Mouse (Mus musculus): ENCODE data around the gene Cdk19. TPM values are rescaled to one million over a fixed set of nuclear protein-coding genes. Genes with fewer than 3 reads are reported as not detected.

The Cdk19 gene
- polyA plus RNA-seq, 1 experiment: 0.47 TPM

- H3K4me3 ChIP-seq (replicated peaks): no peak overlapping the region
- H3K9me3 ChIP-seq (ENCODE audit: control insufficient read depth, low read length): no peaks in the 10 kb centered on the region
- H3K36me3 ChIP-seq (ENCODE audit: control insufficient read depth): no peaks in the 10 kb centered on the region
- peaks cover 1% of the 10 kb centered on the region; the same call in 1 of the 2 replicates for H3K4me1 ChIP-seq (ENCODE audit: control insufficient read depth)
- no peaks in the 10 kb centered on the region for H3K27me3 ChIP-seq (ENCODE audit: control insufficient read depth)
- TF ChIP-seq TAL1 (IDR thresholded peaks at IDR 0.05; ENCODE audit: low read length): no peak
- TF ChIP-seq GATA1 (IDR thresholded peaks at IDR 0.05; ENCODE audit: low read length): no peak
Measured at GRCm38 (mm10) chr10:40374828-40375227, 35.5 kb downstream of the Cdk19 start.

- Histone ChIP-seq H3K4me3 (replicated peaks) (no peak overlapping the region), H3K27me3 (ENCODE audit: control insufficient read depth) (no peaks in the 10 kb centered on the region), H3K9me3 (ENCODE audit: control insufficient read depth, low read length) (no peaks in the 10 kb centered on the region), H3K36me3 (ENCODE audit: control insufficient read depth) (no peaks in the 10 kb centered on the region), H3K4me1 (ENCODE audit: control insufficient read depth) (no peaks in the 10 kb centered on the region; the same call in 1 of the 2 replicates)
- no peak for TF ChIP-seq TAL1 (IDR thresholded peaks at IDR 0.05; ENCODE audit: low read length)
- TF ChIP-seq GATA1 (IDR thresholded peaks at IDR 0.05; ENCODE audit: low read length): no peak
Measured at GRCm38 (mm10) chr10:40376286-40376685, 36.9 kb downstream of the Cdk19 start.

- H3K27me3 ChIP-seq (ENCODE audit: control insufficient read depth): no peaks in the 10 kb centered on the region
- no peak overlapping the region for H3K4me3 ChIP-seq (replicated peaks)
- TF ChIP-seq GATA1 (IDR thresholded peaks at IDR 0.05; ENCODE audit: low read length) (no peak), TAL1 (IDR thresholded peaks at IDR 0.05; ENCODE audit: low read length) (no peak)
- no peaks in the 10 kb centered on the region for H3K36me3 ChIP-seq (ENCODE audit: control insufficient read depth)
- no peaks in the 10 kb centered on the region for H3K9me3 ChIP-seq (ENCODE audit: control insufficient read depth, low read length)
- H3K4me1 ChIP-seq (ENCODE audit: control insufficient read depth): no peaks in the 10 kb centered on the region; the same call in 1 of the 2 replicates
Measured at GRCm38 (mm10) chr10:40378284-40378683, 38.9 kb downstream of the Cdk19 start.

- no peaks in the 10 kb centered on the region; the same call in 1 of the 2 replicates for H3K4me1 ChIP-seq (ENCODE audit: control insufficient read depth)
- H3K36me3 ChIP-seq (ENCODE audit: control insufficient read depth): no peaks in the 10 kb centered on the region
- H3K9me3 ChIP-seq (ENCODE audit: control insufficient read depth, low read length): no peaks in the 10 kb centered on the region
- H3K4me3 ChIP-seq (replicated peaks): no peak overlapping the region
- no peaks in the 10 kb centered on the region for H3K27me3 ChIP-seq (ENCODE audit: control insufficient read depth)
- TF ChIP-seq GATA1 (IDR thresholded peaks at IDR 0.05; ENCODE audit: low read length): no peak
- TF ChIP-seq TAL1 (IDR thresholded peaks at IDR 0.05; ENCODE audit: low read length): no peak
Measured at GRCm38 (mm10) chr10:40379682-40380081, 40.3 kb downstream of the Cdk19 start.

- H3K36me3 ChIP-seq (ENCODE audit: control insufficient read depth): no peaks in the 10 kb centered on the region
- TF ChIP-seq GATA1 (IDR thresholded peaks at IDR 0.05; ENCODE audit: low read length) (no peak), TAL1 (IDR thresholded peaks at IDR 0.05; ENCODE audit: low read length) (no peak)
- no peak overlapping the region for H3K4me3 ChIP-seq (replicated peaks)
- no peaks in the 10 kb centered on the region for H3K27me3 ChIP-seq (ENCODE audit: control insufficient read depth)
- no peaks in the 10 kb centered on the region; the same call in none of the 2 replicates for H3K4me1 ChIP-seq (ENCODE audit: control insufficient read depth)
- H3K9me3 ChIP-seq (ENCODE audit: control insufficient read depth, low read length): no peaks in the 10 kb centered on the region
Measured at GRCm38 (mm10) chr10:40385397-40385796, 46.0 kb downstream of the Cdk19 start.

GRCm38 (mm10) chr10:40386126-40386525 is 46.8 kb downstream of the Cdk19 start:
- Histone ChIP-seq H3K4me3 (replicated peaks) (no peak overlapping the region), H3K27me3 (ENCODE audit: control insufficient read depth) (no peaks in the 10 kb centered on the region), H3K36me3 (ENCODE audit: control insufficient read depth) (no peaks in the 10 kb centered on the region), H3K9me3 (ENCODE audit: control insufficient read depth, low read length) (no peaks in the 10 kb centered on the region), H3K4me1 (ENCODE audit: control insufficient read depth) (no peaks in the 10 kb centered on the region; the same call in 1 of the 2 replicates)
- TF ChIP-seq TAL1 (IDR thresholded peaks at IDR 0.05; ENCODE audit: low read length) (no peak), GATA1 (IDR thresholded peaks at IDR 0.05; ENCODE audit: low read length) (no peak)

GRCm38 (mm10) chr10:40393447-40394143 is 54.2 kb downstream of the Cdk19 start:
- no peaks in the 10 kb centered on the region for H3K9me3 ChIP-seq (ENCODE audit: control insufficient read depth, low read length)
- H3K36me3 ChIP-seq (ENCODE audit: control insufficient read depth): peaks cover 3% of the 10 kb centered on the region
- peaks cover 2% of the 10 kb centered on the region; the same call in 1 of the 2 replicates for H3K4me1 ChIP-seq (ENCODE audit: control insufficient read depth)
- TF ChIP-seq GATA1 (IDR thresholded peaks at IDR 0.05; ENCODE audit: low read length) (no peak), TAL1 (IDR thresholded peaks at IDR 0.05; ENCODE audit: low read length) (no peak)
- H3K4me3 ChIP-seq (replicated peaks): no peak overlapping the region
- H3K27me3 ChIP-seq (ENCODE audit: control insufficient read depth): no peaks in the 10 kb centered on the region

- Histone ChIP-seq H3K27me3 (ENCODE audit: control insufficient read depth) (no peaks in the 10 kb centered on the region), H3K9me3 (ENCODE audit: control insufficient read depth, low read length) (no peaks in the 10 kb centered on the region), H3K4me1 (ENCODE audit: control insufficient read depth) (peaks cover 2% of the 10 kb centered on the region; the same call in 1 of the 2 replicates), H3K4me3 (replicated peaks) (no peak overlapping the region), H3K36me3 (ENCODE audit: control insufficient read depth) (peaks cover 3% of the 10 kb centered on the region)
- TF ChIP-seq TAL1 (IDR thresholded peaks at IDR 0.05; ENCODE audit: low read length) (no peak), GATA1 (IDR thresholded peaks at IDR 0.05; ENCODE audit: low read length) (no peak)
Measured at GRCm38 (mm10) chr10:40398842-40399241, 59.5 kb downstream of the Cdk19 start.

- H3K4me3 ChIP-seq (replicated peaks): no peak overlapping the region
- no peaks in the 10 kb centered on the region for H3K27me3 ChIP-seq (ENCODE audit: control insufficient read depth)
- peaks cover 3% of the 10 kb centered on the region for H3K36me3 ChIP-seq (ENCODE audit: control insufficient read depth)
- no peaks in the 10 kb centered on the region for H3K9me3 ChIP-seq (ENCODE audit: control insufficient read depth, low read length)
- H3K4me1 ChIP-seq (ENCODE audit: control insufficient read depth): peaks cover 2% of the 10 kb centered on the region; the same call in 1 of the 2 replicates
- TF ChIP-seq TAL1 (IDR thresholded peaks at IDR 0.05; ENCODE audit: low read length) (no peak), GATA1 (IDR thresholded peaks at IDR 0.05; ENCODE audit: low read length) (no peak)
Measured at GRCm38 (mm10) chr10:40399328-40399727, 60.0 kb downstream of the Cdk19 start.

Measured in erythroblast, embryonic 14.5 days (primary cell).